Mouse (Mus musculus): ENCODE measurements around the gene Fry. TPM values are rescaled to one million over a fixed set of nuclear protein-coding genes. Genes with fewer than 3 reads are reported as not detected.

Fry gene
- polyA plus RNA-seq, 1 experiment from 2014 or later = 15.2 TPM

DNA sequence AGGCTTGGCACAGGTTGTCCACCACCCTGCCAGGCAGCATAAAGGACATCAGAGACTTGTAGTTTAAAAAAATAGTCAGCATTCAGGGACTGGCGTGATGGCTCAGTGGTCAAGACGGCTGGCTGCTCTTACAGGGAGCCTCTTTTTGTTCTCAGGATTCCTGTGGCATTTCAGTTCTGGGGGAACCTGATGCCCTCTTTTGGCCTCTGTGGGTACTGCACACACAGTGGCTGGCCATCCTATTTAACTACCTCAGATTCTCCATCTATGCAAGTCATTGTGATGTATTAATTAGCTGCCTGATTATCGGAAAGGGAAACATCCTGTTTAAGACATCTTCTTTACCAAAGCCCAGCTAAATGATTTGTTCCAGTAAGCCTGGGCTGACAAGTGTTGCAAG is 128.3 kb downstream of the Fry start:
- WGBS = 97% methylated on average over 3 of the region's 3 CpGs
- Histone ChIP-seq H3K4me2 (replicated peaks; ENCODE audit: low read depth, low read length) (no peak overlapping the region), H3K27me3 (ENCODE audit: control insufficient read depth, insufficient read depth, low read length) (no peaks in the 10 kb centered on the region), H3K4me1 (ENCODE audit: control insufficient read depth, insufficient read depth, low read length) (no peaks in the 10 kb centered on the region), H3K9me3 (ENCODE audit: control insufficient read depth, low read depth, low read length) (no peaks in the 10 kb centered on the region), H3K9ac (replicated peaks; ENCODE audit: low read depth, low read length) (no peak overlapping the region), H3K4me3 (ENCODE audit: low read depth, low read length) (no peak overlapping the region), H3K36me3 (ENCODE audit: control insufficient read depth, insufficient read depth, low read length) (no peaks in the 10 kb centered on the region), H3K27ac (ENCODE audit: low read length) (no peak overlapping the region)
- no peak for ATAC-seq (ENCODE audit: insufficient number of reproducible peaks, insufficient read depth, low FRiP score, low read depth)

DNA sequence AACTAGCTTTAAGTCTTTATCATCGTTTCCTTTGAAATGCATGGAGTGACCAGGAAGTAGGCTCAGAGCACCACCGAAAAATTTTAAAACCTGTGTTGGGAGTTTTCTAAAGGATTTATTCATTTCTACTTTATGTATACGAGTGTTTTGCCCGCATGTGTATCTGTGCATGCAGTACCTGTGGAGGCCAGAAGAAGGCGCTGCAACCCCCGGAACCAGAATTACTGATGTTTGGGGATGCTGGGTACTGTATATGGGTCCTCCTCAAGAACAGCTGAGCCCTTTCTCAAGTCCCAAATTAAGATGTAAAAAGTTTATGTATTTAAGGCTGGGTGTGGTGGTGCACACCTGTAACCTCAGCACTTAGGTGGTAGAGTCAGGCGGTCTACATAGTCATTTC is 139.3 kb downstream of the Fry start:
- ATAC-seq (ENCODE audit: insufficient number of reproducible peaks, insufficient read depth, low FRiP score, low read depth) = no peak

DNA sequence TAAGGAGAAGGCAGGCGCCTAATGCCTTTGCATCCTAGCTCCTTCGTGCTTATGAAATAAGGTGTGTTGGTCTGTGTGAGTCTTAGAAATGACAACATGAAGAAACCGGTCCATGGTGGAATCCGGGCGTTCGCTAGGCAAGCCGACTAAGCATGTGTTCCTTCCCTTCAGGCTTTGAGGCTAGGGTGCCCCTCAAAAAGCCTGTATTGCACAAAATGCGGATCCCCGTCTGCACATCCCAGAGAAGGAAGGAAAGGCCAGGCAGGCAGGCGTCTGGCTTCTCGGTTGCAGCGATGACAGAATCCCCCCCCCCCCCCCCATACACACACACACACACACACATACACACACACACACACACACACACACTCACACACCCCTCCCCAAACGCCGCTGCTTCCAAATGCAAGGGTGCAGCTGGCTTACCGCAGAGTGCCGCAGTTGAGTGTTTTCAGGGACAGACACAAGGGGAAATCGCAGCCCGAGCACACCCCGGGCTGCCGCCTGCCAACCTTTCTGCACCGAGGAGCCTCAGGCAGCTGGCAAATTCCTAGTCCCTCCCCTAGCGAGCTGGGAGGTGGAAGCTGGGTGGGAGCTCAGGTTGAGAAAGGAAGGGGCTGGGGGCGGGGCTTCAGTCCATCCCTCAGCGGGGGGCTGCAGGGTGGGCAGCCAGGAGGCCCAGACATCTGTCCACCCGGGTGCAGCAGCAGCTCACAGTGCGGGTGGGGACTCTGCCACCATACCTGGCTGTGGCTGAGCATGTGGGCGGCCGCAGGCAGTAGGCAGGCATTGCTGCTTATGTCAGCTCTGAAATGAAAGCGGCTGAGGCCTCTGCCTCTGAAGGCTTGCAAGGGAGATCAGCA is 141.0 kb downstream of the Fry start:
- Histone ChIP-seq H3K27ac (ENCODE audit: low read length) (peak overlapping the region; percentile 58; the same call in 1 of the 2 replicates), H3K9me3 (ENCODE audit: control insufficient read depth, low read depth, low read length) (no peaks in the 10 kb centered on the region), H3K36me3 (ENCODE audit: control insufficient read depth, insufficient read depth, low read length) (no peaks in the 10 kb centered on the region), H3K4me2 (replicated peaks; ENCODE audit: low read depth, low read length) (peak overlapping the region; percentile 66), H3K9ac (replicated peaks; ENCODE audit: low read depth, low read length) (peak overlapping the region; percentile 14; the same call in 1 of the 2 replicates), H3K27me3 (ENCODE audit: control insufficient read depth, insufficient read depth, low read length) (no peaks in the 10 kb centered on the region), H3K4me3 (ENCODE audit: low read depth, low read length) (peak overlapping the region; percentile 43), H3K4me1 (ENCODE audit: control insufficient read depth, insufficient read depth, low read length) (peaks cover 4% of the 10 kb centered on the region; the same call in 1 of the 2 replicates)
- peak; percentile 69; the same call in 1 of the 2 replicates for ATAC-seq (ENCODE audit: insufficient number of reproducible peaks, insufficient read depth, low FRiP score, low read depth)
- 3% methylated on average over 26 of the region's 29 CpGs for WGBS

More for the DNA sequence above, 139.3 kb downstream of the Fry start:
- Histone ChIP-seq H3K4me3 (ENCODE audit: low read depth, low read length) (no peak overlapping the region), H3K4me2 (replicated peaks; ENCODE audit: low read depth, low read length) (no peak overlapping the region), H3K9me3 (ENCODE audit: control insufficient read depth, low read depth, low read length) (no peaks in the 10 kb centered on the region), H3K27ac (ENCODE audit: low read length) (no peak overlapping the region), H3K4me1 (ENCODE audit: control insufficient read depth, insufficient read depth, low read length) (peaks cover 4% of the 10 kb centered on the region; the same call in 1 of the 2 replicates), H3K9ac (replicated peaks; ENCODE audit: low read depth, low read length) (no peak overlapping the region), H3K36me3 (ENCODE audit: control insufficient read depth, insufficient read depth, low read length) (no peaks in the 10 kb centered on the region), H3K27me3 (ENCODE audit: control insufficient read depth, insufficient read depth, low read length) (no peaks in the 10 kb centered on the region)
- WGBS = 70% methylated on average over 7 of the region's 7 CpGs

DNA sequence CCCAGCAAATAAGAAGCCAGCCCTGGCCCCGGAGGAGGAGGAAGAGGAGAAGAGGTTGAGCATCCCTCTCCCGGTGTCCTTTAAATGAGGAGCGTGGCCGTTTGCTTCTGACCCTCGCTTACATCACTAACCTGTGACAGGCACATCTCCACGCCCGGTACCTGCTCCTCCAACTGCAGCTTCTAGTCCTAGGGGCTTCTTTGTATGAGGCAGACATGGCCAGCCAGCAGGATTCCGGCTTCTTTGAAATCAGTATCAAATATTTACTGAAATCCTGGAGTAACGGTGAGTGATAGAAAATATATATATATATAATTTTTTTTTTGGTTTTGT is 141.6 kb downstream of the Fry start:
- Histone ChIP-seq H3K27me3 (ENCODE audit: control insufficient read depth, insufficient read depth, low read length) (no peaks in the 10 kb centered on the region), H3K36me3 (ENCODE audit: control insufficient read depth, insufficient read depth, low read length) (no peaks in the 10 kb centered on the region), H3K4me3 (ENCODE audit: low read depth, low read length) (peak overlapping the region; percentile 43), H3K4me2 (replicated peaks; ENCODE audit: low read depth, low read length) (peak overlapping the region; percentile 66), H3K4me1 (ENCODE audit: control insufficient read depth, insufficient read depth, low read length) (peaks cover 4% of the 10 kb centered on the region; the same call in 1 of the 2 replicates), H3K27ac (ENCODE audit: low read length) (peak overlapping the region; percentile 58; the same call in 1 of the 2 replicates), H3K9ac (replicated peaks; ENCODE audit: low read depth, low read length) (no peak overlapping the region), H3K9me3 (ENCODE audit: control insufficient read depth, low read depth, low read length) (no peaks in the 10 kb centered on the region)
- WGBS = 29% methylated on average over 9 of the region's 9 CpGs
- ATAC-seq (ENCODE audit: insufficient number of reproducible peaks, insufficient read depth, low FRiP score, low read depth) = no peak

DNA sequence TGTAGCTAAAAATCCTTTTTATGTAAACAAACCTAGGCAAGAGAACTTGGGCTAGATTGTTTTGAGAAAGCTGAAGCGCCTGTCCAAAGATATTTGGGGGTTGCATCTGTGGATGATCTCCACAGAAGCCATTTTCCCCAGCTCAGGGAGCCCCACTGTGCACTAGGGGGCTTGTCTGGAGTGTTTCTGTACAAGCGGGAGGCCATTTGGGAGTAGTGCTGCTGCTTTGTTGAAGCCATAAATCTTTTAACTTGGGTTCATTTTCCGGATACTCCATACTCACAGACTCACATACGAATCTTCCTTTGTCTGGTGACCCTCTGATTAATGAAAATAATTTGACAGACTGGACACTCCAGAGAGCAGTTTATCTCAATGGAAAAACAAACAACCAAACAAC is 142.9 kb downstream of the Fry start:
- H3K27ac ChIP-seq (ENCODE audit: low read length) = no peak overlapping the region
- no peaks in the 10 kb centered on the region for H3K36me3 ChIP-seq (ENCODE audit: control insufficient read depth, insufficient read depth, low read length)
- H3K9ac ChIP-seq (replicated peaks; ENCODE audit: low read depth, low read length) = no peak overlapping the region
- WGBS = 30% methylated on average over 4 of the region's 4 CpGs
- peak overlapping the region; percentile 22; the same call in 1 of the 2 replicates for H3K4me2 ChIP-seq (replicated peaks; ENCODE audit: low read depth, low read length)
- ATAC-seq (ENCODE audit: insufficient number of reproducible peaks, insufficient read depth, low FRiP score, low read depth) = no peak
- H3K27me3 ChIP-seq (ENCODE audit: control insufficient read depth, insufficient read depth, low read length) = no peaks in the 10 kb centered on the region
- H3K9me3 ChIP-seq (ENCODE audit: control insufficient read depth, low read depth, low read length) = no peaks in the 10 kb centered on the region
- no peak overlapping the region for H3K4me3 ChIP-seq (ENCODE audit: low read depth, low read length)
- H3K4me1 ChIP-seq (ENCODE audit: control insufficient read depth, insufficient read depth, low read length) = peaks cover 4% of the 10 kb centered on the region; the same call in 1 of the 2 replicates

DNA sequence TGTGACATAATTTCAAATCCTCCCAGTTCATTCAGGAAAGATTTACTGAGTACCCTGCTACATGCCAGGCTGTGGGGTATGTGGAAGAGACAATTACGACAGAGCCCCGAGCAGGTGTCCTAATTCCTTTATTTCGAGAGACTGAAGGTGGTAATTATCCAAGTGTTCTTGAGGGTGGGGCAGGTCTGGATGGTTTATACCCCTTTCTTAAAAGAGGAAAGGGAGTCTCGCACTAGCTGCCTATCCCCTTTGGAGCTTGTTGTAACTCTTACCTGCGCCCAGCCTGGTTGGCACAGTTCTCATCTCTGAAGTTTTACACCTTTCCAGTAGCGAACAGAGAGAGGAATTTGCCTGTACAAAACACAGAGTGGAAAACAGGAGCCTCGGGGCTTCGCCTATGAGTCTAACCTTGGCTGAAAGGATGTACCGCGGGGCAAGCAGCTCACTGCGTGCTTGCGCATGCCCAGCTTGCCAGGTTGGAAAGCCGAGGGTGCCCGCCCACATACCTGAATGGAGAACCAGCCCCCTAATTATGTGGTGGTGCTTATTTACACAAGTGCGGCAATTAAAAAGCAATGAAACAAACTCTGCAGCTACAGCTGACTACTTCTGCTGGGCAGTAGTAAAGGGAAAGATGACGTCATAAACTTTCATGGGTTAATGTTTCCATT is 143.7 kb downstream of the Fry start:
- H3K27ac ChIP-seq (ENCODE audit: low read length) = no peak overlapping the region
- WGBS = 74% methylated on average over 16 of the region's 16 CpGs
- H3K9ac ChIP-seq (replicated peaks; ENCODE audit: low read depth, low read length) = no peak overlapping the region
- no peaks in the 10 kb centered on the region for H3K27me3 ChIP-seq (ENCODE audit: control insufficient read depth, insufficient read depth, low read length)
- no peak overlapping the region for H3K4me3 ChIP-seq (ENCODE audit: low read depth, low read length)
- H3K36me3 ChIP-seq (ENCODE audit: control insufficient read depth, insufficient read depth, low read length) = no peaks in the 10 kb centered on the region
- peak; percentile 38; the same call in 1 of the 2 replicates for ATAC-seq (ENCODE audit: insufficient number of reproducible peaks, insufficient read depth, low FRiP score, low read depth)
- H3K4me2 ChIP-seq (replicated peaks; ENCODE audit: low read depth, low read length) = peak overlapping the region; percentile 20; the same call in 1 of the 2 replicates
- H3K4me1 ChIP-seq (ENCODE audit: control insufficient read depth, insufficient read depth, low read length) = peaks cover 4% of the 10 kb centered on the region; the same call in 1 of the 2 replicates
- no peaks in the 10 kb centered on the region for H3K9me3 ChIP-seq (ENCODE audit: control insufficient read depth, low read depth, low read length)

DNA sequence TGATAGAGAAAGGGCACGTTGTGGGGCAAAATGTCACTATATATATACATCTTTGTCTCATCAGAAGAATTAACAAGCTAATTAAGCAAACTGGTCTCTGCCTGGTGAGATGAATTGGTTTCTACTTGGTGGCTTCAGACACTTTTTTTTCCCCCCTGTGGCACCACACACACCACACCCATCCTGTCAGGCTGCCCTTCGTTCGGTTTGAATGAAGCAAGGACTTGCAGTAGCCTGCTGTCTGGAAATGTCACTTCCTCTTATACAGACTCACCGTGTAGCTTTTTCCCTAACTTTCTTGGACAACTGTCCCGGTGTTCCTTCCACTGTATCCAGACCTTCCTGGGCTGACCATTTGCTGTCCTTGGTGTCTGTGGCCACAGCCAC is 144.3 kb downstream of the Fry start:
- WGBS = 49% methylated on average over 5 of the region's 5 CpGs
- no peak for ATAC-seq (ENCODE audit: insufficient number of reproducible peaks, insufficient read depth, low FRiP score, low read depth)

DNA sequence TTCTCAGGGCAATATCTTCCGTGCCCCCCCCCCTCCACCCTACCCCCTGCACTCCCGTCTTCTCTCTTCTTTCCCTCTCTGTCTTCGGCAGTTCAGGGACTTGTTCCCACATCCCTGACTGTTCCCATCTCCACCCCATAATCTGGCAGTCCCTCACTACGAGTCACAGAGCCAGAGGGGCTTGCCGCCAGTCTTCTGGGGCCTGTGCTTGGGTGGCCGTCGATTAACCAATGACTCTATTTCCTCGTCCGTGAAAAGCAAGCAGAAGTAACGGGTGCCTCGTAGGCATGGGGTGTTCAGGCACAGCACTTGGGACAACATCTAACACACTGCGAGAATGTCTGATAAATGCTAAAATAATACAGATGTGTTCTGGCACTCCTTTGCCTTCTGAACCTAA is 144.7 kb downstream of the Fry start:
- Histone ChIP-seq H3K4me3 (ENCODE audit: low read depth, low read length) (no peak overlapping the region), H3K9ac (replicated peaks; ENCODE audit: low read depth, low read length) (no peak overlapping the region), H3K36me3 (ENCODE audit: control insufficient read depth, insufficient read depth, low read length) (no peaks in the 10 kb centered on the region), H3K9me3 (ENCODE audit: control insufficient read depth, low read depth, low read length) (no peaks in the 10 kb centered on the region), H3K4me2 (replicated peaks; ENCODE audit: low read depth, low read length) (no peak overlapping the region), H3K4me1 (ENCODE audit: control insufficient read depth, insufficient read depth, low read length) (peaks cover 4% of the 10 kb centered on the region; the same call in 1 of the 2 replicates), H3K27me3 (ENCODE audit: control insufficient read depth, insufficient read depth, low read length) (no peaks in the 10 kb centered on the region), H3K27ac (ENCODE audit: low read length) (no peak overlapping the region)
- 76% methylated on average over 12 of the region's 12 CpGs for WGBS
- ATAC-seq (ENCODE audit: insufficient number of reproducible peaks, insufficient read depth, low FRiP score, low read depth) = no peak

More for the DNA sequence above, 144.3 kb downstream of the Fry start:
- H3K9me3 ChIP-seq (ENCODE audit: control insufficient read depth, low read depth, low read length) = no peaks in the 10 kb centered on the region
- H3K9ac ChIP-seq (replicated peaks; ENCODE audit: low read depth, low read length) = no peak overlapping the region
- no peak overlapping the region for H3K27ac ChIP-seq (ENCODE audit: low read length)
- H3K4me1 ChIP-seq (ENCODE audit: control insufficient read depth, insufficient read depth, low read length) = peaks cover 4% of the 10 kb centered on the region; the same call in 1 of the 2 replicates
- H3K4me2 ChIP-seq (replicated peaks; ENCODE audit: low read depth, low read length) = 0 out of 2 replicates have a peak overlapping the region, but pooled peaks have one; percentile 20
- H3K4me3 ChIP-seq (ENCODE audit: low read depth, low read length) = no peak overlapping the region
- no peaks in the 10 kb centered on the region for H3K27me3 ChIP-seq (ENCODE audit: control insufficient read depth, insufficient read depth, low read length)
- H3K36me3 ChIP-seq (ENCODE audit: control insufficient read depth, insufficient read depth, low read length) = no peaks in the 10 kb centered on the region

Measured in stomach, embryonic 14.5 days (tissue).